2 mouse cellular contexts compared by ENCODE assay signal in the genomic region with DNA sequence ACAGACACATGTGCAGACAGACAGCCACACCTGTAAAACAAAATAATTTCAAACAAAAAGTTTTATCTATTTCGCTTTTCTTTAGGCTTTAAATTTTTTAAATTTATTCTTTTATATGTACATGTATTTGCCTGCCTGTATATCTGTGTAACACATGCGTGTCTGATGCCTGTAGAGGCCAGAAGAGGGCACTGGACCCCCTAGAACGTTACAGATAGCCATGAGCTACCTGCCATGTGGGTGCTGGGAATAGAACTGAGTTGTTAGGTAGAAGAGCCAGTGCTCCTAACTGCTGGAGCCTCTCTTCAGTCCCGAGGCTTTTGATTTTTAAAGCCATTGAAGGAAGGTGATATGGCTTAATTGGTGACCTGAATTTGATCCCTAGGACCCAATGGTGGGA.
TF ChIP-seq lines count a peak whose summit lies in the region.

No protein-coding gene starts in this region.

TF ChIP-seq in CH12.LX, 34 proteins besides CTCF, POLR2A, EP300 and RAD21:
- TF ChIP-seq SIN3A (IDR thresholded peaks at IDR 0.05; ENCODE audit: low read length) (no peak), POLR2AphosphoS2 (IDR thresholded peaks at IDR 0.05; ENCODE audit: low read depth, low read length) (no peak), TCF12 (IDR thresholded peaks at IDR 0.05; ENCODE audit: low read depth, low read length) (no peak), JUN (IDR thresholded peaks at IDR 0.05; ENCODE audit: insufficient read depth, low read depth, low read length) (no peak)

TF ChIP-seq in MEL, 35 proteins besides CTCF, POLR2A, EP300 and RAD21:
- TF ChIP-seq MAFK (IDR thresholded peaks at IDR 0.05; ENCODE audit: borderline replicate concordance, low read depth, low read length) (no peak), SMC3 (IDR thresholded peaks at IDR 0.05; ENCODE audit: low read depth, low read length) (peak; percentile 54), ZC3H11A (IDR thresholded peaks at IDR 0.05; ENCODE audit: low read depth, low read length) (peak; percentile 19; the same call in 1 of the 2 replicates), MYC (IDR thresholded peaks at IDR 0.05; ENCODE audit: low read depth, low read length) (peak; percentile 49; the same call in 1 of the 2 replicates)
